Mouse (Mus musculus): ENCODE measurements at regions not wholly inside any gene's neighbourhood (a gene's known extent, or its start where the extent isn't known, plus 50 kb on each side); places are given as distances from the start of the nearest gene placed in this dataset.
A peak's percentile ranks its signal among the peaks of the same experiment; 100 is the strongest.

DNA sequence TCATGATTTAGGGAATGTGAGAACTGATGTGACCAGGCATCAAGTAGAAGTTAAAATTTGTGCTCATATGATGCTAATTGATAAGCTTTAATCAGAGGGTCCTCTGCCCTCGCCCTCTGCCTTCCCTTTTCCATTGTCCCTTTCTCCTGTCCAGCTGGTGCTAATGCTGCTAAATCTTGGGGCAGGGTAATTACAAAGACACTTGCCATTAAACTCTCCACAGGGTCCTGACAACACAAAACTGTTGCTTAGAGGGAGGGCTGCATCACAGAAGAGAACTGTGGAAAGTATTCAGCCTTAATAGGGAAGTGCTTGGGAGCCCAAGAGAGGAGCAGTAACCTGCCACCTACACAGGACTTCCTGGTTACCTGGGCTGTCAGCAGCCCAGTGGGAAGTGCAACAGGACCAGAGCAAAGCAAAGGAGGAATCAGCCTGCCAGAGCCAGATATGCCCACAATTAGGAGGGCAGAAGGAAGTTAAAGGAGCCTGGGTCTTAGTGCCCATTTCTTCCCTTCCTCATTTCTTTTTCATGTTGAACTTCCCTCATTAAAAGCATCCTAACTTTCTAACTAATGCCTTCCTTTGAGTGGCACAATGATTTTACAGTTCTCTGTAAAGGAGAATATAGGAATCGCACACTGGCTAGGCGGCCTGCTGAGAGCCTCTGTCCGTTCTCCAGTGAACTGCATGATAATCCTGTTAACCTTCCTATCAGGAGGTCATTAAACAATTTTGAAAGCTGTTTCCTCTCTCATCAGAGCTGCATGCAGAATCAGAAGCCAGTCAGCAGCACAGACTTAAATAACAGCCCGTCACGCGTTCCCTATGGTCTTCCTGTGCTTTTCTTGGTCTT lies 372.5 kb upstream of the Mef2c start:
- ATAC-seq (replicated peaks in 1 of 2; ENCODE audit: insufficient read depth in 1 of 2, low FRiP score in 2 of 2, low TSS enrichment in 1 of 2, low read depth in 1 of 2, poor library complexity in 2 of 2, severe bottlenecking in 2 of 2) = peak; percentile 60 to 76

DNA sequence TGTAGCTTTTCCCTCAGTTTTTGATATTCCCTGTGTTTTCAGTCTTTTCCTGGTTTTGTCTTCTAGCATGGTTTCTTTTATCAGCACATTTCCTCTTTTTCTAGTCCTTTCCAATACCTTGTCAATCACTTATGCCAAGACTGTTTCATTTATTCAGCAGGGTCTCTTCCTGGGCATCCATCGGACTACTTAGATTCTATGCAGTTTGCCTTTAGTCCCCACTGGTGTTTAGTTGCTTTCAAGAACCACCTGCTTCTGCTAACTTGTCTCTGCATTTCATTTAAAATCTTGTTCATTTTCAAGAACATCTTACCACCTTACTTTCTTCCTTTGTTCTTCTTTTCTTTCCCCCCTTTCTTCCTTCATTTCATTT lies 371.9 kb upstream of the Mef2c start:
- ATAC-seq (replicated peaks in 1 of 2; ENCODE audit: insufficient read depth in 1 of 2, low FRiP score in 2 of 2, low TSS enrichment in 1 of 2, low read depth in 1 of 2, poor library complexity in 2 of 2, severe bottlenecking in 2 of 2) = no peak

DNA sequence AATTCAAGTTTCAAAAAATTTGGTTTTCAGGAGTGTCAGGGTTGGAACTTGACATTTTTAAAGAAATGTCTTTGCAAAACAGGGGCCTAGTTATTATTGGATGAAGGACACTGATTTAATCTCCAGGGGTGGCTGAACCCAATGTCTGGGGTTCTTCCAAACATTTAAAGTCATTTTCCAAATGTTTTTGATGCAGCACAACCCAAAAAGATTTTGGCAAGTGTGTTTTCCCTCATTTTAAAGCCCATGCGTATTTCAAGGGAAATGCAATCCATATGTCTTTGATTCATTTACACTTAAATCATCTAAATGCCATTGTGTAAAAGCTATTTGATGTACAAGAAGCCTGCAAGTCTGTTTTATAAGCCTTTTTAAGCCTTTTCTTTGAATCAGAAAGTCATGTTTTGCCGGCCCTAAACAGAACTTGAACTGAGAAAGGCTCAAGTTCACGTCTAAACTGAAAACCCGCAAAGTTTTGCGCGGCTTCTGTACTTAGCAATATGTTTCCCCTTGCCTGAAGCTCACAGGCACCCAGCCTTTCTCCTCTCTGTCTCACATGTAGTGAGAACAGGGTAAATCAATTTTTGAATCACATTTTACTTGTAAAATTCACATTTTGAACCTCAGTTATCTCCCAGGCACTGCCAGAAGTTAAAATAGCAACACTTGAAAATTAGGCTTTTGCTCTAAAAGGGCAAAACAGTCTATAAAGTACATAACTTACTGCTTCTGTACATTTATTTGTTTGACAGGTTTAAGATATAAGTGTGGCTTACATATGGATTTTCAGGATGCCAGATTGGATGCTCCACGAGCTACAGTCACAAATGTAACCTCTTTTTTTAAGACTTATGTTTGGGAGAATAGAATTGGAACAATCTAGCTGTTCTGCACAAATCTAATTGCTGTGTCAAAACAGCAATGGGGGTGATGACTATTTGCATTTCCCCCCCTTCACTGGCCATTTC lies 370.9 kb upstream of the Mef2c start:
- no peak for ATAC-seq (replicated peaks in 1 of 2; ENCODE audit: insufficient read depth in 1 of 2, low FRiP score in 2 of 2, low TSS enrichment in 1 of 2, low read depth in 1 of 2, poor library complexity in 2 of 2, severe bottlenecking in 2 of 2)

DNA sequence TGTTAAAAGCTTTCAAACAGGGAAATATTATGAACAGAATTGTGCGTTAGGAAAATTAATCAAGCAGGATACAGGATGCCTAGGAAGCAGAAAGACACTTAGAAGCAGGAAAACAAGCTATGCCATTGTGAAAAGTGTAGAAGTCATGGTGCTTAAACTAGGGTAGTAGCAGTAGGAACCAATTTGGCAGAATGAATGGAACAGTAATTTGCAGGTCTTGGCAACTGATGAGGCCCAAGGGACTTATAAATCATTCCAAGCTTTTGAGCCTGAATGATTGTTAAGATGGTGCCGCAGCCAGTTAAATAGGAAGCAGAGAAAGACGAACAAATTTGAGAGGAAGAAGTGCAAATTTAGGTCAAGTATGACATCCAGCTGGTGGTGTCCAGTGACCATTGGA lies 360.5 kb upstream of the Mef2c start:
- no peak for ATAC-seq (replicated peaks in 1 of 2; ENCODE audit: insufficient read depth in 1 of 2, low FRiP score in 2 of 2, low TSS enrichment in 1 of 2, low read depth in 1 of 2, poor library complexity in 2 of 2, severe bottlenecking in 2 of 2)

DNA sequence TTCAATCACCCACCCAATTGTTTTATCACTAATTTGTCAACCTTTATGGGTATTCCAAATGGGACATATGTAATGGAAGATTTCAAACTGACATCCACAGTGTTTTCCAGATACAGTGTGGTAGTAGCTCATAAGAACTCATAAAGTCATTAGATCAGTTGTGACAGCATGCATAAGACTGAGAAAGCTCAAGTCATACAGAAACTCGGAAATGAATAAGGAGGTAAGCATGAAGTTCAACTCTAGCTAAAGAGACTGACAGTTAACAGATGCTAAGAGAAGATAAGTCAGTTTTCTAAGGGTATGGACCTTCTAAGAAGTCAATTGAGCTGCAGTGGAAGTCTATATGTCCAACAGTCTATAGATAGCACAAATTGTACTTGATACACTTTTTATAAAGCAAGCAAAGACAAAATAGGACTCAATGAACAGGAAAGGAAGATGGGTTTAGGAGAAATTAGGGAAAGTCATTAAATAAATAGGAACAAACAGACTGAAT lies 349.2 kb upstream of the Mef2c start:
- no peak for ATAC-seq (replicated peaks in 1 of 2; ENCODE audit: insufficient read depth in 1 of 2, low FRiP score in 2 of 2, low TSS enrichment in 1 of 2, low read depth in 1 of 2, poor library complexity in 2 of 2, severe bottlenecking in 2 of 2)

DNA sequence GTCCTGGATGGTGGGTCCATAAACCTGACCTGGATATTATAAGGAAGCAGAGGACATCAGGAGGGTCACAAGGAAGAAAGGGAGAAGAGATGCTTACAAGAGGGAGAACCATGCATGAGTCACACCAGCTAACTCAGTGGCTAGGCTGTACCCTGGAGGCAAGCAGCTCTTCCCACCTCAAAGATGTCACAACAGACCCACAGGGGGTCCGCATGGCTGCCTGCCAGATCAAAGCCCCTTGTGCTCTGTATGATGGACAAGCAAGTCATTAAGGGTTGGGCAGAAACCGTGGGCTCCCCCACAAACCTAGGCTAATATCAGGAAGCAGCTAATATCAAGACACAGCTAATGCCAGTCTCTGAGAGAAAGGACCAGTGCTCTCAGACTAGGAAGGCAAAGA lies 343.9 kb upstream of the Mef2c start:
- ATAC-seq (replicated peaks in 1 of 2; ENCODE audit: insufficient read depth in 1 of 2, low FRiP score in 2 of 2, low TSS enrichment in 1 of 2, low read depth in 1 of 2, poor library complexity in 2 of 2, severe bottlenecking in 2 of 2) = peak in 1 of 2 experiments; percentile 32; a peak in 1 of 4 replicates

DNA sequence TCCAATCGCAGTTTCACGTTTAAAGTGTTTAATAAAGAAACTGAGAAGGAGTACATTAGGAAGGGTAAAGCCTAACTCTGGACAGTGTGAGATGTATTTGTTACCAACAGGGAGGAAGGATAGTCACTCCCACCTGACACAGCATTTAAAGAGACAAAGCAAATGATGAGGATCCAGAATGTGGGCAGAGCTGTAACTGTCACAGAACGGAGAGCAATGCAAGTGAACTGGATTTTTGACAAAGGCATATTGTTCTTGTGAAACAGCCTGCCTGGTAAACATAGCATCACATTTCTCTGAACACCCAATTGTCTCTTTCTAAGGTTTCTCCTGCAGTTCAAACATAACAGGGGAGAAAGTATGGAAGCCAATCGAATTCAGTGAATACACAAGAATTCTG lies 341.1 kb upstream of the Mef2c start:
- no peak for ATAC-seq (replicated peaks in 1 of 2; ENCODE audit: insufficient read depth in 1 of 2, low FRiP score in 2 of 2, low TSS enrichment in 1 of 2, low read depth in 1 of 2, poor library complexity in 2 of 2, severe bottlenecking in 2 of 2)

DNA sequence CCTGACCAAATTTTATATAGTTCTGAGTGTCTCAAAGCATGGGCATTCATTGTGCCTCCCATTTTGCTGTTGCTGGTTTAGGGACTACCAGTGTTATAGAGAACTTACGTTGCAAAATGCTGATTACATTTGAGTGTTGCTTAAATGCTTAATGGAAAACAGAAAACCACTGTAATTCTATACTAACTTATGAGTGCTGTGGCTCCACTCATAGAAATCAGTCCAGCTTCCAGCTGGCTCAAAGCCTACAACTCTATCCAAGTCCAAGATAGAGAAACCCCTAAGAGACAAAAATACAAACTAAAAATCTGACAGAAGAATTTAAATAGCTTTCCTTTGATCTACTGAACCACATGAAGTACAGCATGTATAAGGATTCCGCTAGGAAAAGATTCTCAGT lies 328.7 kb upstream of the Mef2c start:
- no peak for ATAC-seq (replicated peaks in 1 of 2; ENCODE audit: insufficient read depth in 1 of 2, low FRiP score in 2 of 2, low TSS enrichment in 1 of 2, low read depth in 1 of 2, poor library complexity in 2 of 2, severe bottlenecking in 2 of 2)

DNA sequence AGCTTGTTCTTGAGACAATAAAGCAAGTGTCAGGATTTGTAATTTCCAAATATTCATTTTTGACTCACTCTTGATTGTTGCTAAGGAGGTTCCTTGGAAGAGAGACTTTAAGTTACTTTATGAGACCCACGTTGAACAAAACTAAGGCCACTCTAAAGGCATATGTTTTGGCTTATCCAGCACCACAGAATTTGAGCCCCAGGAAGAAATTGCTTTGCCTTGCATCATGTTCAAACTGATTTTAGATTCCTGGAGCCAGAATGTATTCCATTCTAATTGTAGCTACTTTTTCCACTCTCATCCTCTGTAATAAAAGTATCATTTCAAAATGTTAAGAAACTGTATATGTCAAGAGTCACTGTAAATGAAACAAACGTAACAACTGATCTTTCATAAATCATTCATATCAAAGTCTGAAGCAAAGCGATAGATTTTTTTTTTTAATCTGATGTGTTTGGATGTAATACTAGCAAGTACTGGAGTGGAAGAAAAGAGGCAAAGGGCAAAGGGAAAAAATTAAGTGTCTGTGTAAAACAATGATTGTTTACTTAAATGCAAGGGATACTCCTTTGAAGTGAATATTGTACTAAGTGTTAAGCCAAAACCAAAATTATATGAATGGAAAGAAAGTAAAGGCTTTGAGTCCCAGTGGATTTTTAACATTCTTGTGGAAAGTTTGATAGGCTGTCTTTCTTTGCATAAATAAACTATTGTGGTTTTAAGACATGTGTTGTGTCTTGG lies 301.7 kb upstream of the Mef2c start:
- ATAC-seq (replicated peaks in 1 of 2; ENCODE audit: insufficient read depth in 1 of 2, low FRiP score in 2 of 2, low TSS enrichment in 1 of 2, low read depth in 1 of 2, poor library complexity in 2 of 2, severe bottlenecking in 2 of 2) = no peak

DNA sequence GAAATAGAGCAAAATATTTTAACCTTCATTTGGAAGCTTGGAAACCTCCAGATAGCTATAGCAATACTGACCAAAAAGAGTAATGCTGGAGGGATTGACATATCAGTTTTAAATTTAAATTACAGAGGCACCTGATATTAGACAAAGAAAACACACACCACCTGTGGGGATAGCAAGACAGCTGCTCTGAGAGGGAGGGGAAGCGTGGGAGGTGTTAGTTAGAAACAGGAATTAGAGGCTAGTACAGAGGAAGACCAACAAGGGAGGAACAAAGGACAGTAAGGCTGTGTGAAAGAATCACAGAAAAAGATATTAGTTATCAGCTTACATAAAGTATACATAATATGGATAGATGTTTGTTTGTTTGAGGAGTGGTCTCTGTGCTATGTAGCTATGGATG lies 297.2 kb upstream of the Mef2c start:
- ATAC-seq (replicated peaks in 1 of 2; ENCODE audit: insufficient read depth in 1 of 2, low FRiP score in 2 of 2, low TSS enrichment in 1 of 2, low read depth in 1 of 2, poor library complexity in 2 of 2, severe bottlenecking in 2 of 2) = 0 out of 4 replicates have a peak, but pooled peaks of 1 of the 2 experiments have one; percentile 25

DNA sequence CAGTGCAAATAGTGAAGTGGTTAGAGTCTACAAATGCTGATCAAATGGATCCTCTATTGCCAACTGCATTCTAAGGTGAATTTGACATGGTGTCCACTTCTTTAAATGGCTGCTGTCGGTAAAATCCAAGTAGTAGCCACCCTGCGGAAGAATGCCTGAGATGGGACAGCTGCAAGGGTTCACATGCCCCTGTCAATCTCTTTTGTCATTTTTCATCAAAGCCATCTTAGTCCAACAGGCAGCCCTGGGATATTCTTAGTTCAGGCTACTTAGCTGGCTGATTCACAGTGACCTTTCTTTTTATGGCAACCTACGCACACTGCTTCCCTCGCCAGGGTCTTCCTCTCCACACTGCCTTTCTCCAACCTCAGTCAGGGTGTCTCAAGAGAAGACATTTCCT lies 296.3 kb upstream of the Mef2c start:
- peak in 1 of 2 experiments; percentile 29; a peak in 2 of 4 replicates for ATAC-seq (replicated peaks in 1 of 2; ENCODE audit: insufficient read depth in 1 of 2, low FRiP score in 2 of 2, low TSS enrichment in 1 of 2, low read depth in 1 of 2, poor library complexity in 2 of 2, severe bottlenecking in 2 of 2)

DNA sequence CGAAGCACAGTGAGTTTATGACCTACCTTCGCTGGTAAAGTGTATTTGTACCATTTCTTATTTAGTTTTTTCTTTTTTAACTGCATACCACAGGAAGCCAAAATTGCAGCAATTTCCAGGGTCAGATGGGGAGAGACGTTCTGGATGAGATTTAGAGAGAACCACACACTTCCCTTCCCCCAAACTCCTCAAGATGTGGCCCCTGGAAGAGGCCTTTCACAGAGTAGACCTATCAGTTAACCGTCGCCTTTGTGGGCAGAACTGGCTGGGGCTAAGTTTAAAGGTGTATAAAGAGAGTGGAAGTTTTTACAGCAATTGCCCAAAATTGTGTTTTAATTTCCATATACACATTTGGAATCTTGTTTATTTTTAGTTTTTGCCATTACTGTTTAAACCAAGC lies 295.7 kb upstream of the Mef2c start:
- ATAC-seq (replicated peaks in 1 of 2; ENCODE audit: insufficient read depth in 1 of 2, low FRiP score in 2 of 2, low TSS enrichment in 1 of 2, low read depth in 1 of 2, poor library complexity in 2 of 2, severe bottlenecking in 2 of 2) = peak; percentile 72 to 83; a peak in 3 of 4 replicates

DNA sequence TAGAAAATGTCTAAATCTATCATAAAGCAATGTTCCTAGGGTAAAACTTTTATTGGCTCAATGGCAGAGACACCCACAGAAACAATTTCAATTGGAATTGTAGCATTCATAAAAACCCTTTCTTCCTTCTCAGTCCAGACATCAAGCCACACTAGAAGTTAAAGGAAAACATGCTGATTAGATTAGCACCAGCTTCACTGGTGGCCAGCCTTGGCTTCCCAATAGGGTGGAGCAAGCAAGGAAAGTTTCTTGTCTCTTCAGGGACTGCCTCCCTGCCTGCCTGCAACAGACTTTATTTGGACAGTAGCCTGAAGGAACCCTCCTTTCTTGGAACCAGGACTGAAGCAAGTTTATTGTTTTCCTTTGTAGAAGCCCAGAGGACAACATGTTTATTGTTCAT lies 289.0 kb upstream of the Mef2c start:
- no peak for ATAC-seq (replicated peaks in 1 of 2; ENCODE audit: insufficient read depth in 1 of 2, low FRiP score in 2 of 2, low TSS enrichment in 1 of 2, low read depth in 1 of 2, poor library complexity in 2 of 2, severe bottlenecking in 2 of 2)

DNA sequence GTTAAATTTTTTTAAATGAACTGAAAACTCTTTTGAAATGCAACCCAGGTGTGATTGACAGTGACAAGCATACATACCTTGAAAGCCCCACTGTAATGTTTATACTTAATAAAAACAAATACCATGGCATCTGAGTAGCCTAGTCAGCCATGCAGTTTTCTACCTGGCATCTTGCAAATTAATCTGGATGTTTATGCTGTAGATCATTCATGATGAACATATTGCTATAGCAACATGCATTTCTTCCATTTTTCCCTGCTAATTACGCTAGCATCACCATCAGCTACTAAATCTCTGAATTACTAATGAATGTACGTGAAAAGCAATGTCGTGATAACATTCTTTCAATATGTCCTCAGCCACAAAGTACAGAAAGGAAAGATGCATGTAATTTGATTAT lies 287.4 kb upstream of the Mef2c start:
- ATAC-seq (replicated peaks in 1 of 2; ENCODE audit: insufficient read depth in 1 of 2, low FRiP score in 2 of 2, low TSS enrichment in 1 of 2, low read depth in 1 of 2, poor library complexity in 2 of 2, severe bottlenecking in 2 of 2) = no peak

DNA sequence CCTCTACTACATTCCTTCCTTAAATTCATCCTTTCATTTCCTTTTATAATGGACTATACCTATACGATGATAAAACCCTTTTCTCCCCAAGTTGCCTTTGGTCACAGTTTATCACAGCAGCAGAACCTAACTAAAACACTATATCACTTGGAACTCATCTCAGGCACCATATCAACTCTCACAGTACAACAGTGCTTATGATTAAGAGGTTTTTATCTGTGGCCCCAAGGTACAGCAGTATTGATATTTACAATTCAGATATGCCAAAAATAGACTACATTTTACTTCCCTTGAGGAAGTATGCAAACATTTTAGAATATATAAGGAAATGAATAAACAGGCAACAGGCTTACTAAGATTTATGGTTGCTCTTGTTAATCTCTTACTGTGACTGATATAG lies 251.4 kb upstream of the Mef2c start:
- no peak for ATAC-seq (replicated peaks in 1 of 2; ENCODE audit: insufficient read depth in 1 of 2, low FRiP score in 2 of 2, low TSS enrichment in 1 of 2, low read depth in 1 of 2, poor library complexity in 2 of 2, severe bottlenecking in 2 of 2)

DNA sequence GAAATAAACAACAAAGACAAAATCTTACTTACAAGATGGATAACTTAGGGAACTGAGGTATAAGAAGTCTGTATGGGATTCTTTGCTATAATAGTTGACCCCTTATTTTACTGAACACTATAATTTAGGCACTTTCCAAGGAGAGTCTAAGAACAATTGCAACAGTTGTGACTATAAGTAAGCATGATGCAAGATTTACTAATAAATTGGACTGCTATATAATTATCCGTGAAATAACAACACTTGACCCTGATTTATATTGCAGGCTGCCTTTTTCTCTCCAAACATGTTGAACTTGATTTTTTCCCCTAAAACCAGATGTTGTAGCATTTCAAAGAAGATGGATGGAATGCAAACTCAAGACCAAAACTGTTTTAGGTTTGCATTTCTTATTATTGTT lies 237.2 kb upstream of the Mef2c start:
- no peak for ATAC-seq (replicated peaks in 1 of 2; ENCODE audit: insufficient read depth in 1 of 2, low FRiP score in 2 of 2, low TSS enrichment in 1 of 2, low read depth in 1 of 2, poor library complexity in 2 of 2, severe bottlenecking in 2 of 2)

DNA sequence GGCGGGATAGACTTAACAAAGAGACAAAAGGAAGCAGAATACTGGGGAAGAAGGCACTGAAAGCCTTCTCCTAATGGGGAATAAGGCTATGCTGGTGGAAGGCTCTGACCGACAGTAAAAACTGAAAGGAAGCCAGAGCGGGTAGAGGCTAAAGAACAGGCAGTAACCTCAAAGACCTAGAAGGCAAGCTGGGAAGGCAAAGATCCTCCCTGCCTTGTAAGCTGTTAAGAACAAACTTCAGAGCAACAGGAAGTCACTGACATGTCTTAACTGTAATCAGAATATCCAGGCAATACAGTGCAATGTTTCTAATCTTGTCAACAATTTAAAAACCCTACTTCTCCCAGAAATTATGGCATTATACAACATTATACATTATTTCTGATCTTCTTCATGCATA lies 235.2 kb upstream of the Mef2c start:
- peak; percentile 83 to 84 for ATAC-seq (replicated peaks in 1 of 2; ENCODE audit: insufficient read depth in 1 of 2, low FRiP score in 2 of 2, low TSS enrichment in 1 of 2, low read depth in 1 of 2, poor library complexity in 2 of 2, severe bottlenecking in 2 of 2)
